Mouse (Mus musculus): Measurements from ENCODE around the gene Hk3.

DNA sequence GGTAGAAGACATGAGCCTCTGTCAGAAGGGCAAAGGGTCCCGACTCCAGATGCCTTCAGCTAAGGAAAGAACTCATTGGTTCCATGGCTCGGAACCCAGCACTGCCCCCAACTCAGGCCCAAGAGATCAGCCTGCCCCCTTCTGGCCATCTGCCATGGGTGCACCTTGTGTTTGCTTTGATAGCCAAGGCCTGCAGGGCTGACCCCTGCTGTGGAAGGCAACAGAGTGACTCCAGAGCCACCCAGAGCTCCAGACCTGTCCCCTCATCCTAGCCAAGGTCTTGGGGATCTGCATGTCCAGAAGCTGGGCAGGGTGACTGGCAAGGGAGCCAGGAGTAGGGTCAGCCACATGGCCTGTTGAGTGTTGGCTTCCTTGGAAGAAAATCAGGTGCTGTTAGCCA, 37.6 kb downstream of the Hk3 start:
- TF ChIP-seq CTCF (IDR thresholded peaks at IDR 0.05; ENCODE audit: extremely low read depth, insufficient read length, insufficient replicate concordance, low read depth, low read length) = peak; percentile 24; the same call in 1 of the 2 replicates
- no peak for TF ChIP-seq POLR2A (IDR thresholded peaks at IDR 0.05; ENCODE audit: low read depth, low read length)
